Mouse (Mus musculus): Measurements from ENCODE around the gene Gprin1. TPM values are rescaled to one million over a fixed set of nuclear protein-coding genes. Genes with fewer than 3 reads are reported as not detected.
A peak's percentile ranks its signal among the peaks of the same experiment; 100 is the strongest.

Gprin1 gene
- polyA plus RNA-seq, 1 experiment, result not detected

GRCm38 (mm10) chr13:54746110-54746509, 3.6 kb downstream of the Gprin1 start:
- Histone ChIP-seq H3K27me3 (ENCODE audit: control insufficient read depth) (peaks cover 53% of the 10 kb centered on the region), H3K4me1 (ENCODE audit: control insufficient read depth) (no peaks in the 10 kb centered on the region), H3K9me3 (ENCODE audit: control insufficient read depth, low read length) (peaks cover 2% of the 10 kb centered on the region; the same call in 1 of the 2 replicates), H3K4me3 (replicated peaks) (no peak overlapping the region), H3K36me3 (ENCODE audit: control insufficient read depth) (no peaks in the 10 kb centered on the region)
- no peak for TF ChIP-seq TAL1 (IDR thresholded peaks at IDR 0.05; ENCODE audit: low read length)
- no peak for TF ChIP-seq GATA1 (IDR thresholded peaks at IDR 0.05; ENCODE audit: low read length)

DNA sequence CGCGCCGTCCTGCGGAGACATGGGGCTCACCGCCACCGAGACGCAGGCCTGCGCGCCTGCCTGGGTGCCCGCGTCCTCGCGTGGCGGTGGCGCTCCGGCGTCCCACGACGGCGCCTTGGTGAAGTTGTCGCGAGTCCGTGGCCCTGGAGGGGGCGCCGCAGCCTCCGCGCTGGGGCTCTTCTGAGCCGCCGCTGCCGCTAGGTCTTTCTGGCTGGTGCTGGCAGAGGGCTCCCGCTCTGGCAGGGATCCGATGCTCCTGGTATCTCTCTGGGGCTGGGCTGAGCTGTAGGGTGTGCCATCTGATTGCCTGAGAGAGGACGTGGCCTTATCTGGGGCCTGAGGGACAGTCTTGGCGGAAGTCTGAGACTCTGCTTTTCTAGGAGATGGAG, 11.5 kb downstream of the Gprin1 start:
- Histone ChIP-seq H3K36me3 (ENCODE audit: control insufficient read depth) (no peaks in the 10 kb centered on the region; the same call in 1 of the 2 replicates), H3K9me3 (ENCODE audit: control insufficient read depth, low read length) (no peaks in the 10 kb centered on the region), H3K4me3 (replicated peaks) (no peak overlapping the region), H3K27me3 (ENCODE audit: control insufficient read depth) (peaks cover 48% of the 10 kb centered on the region), H3K4me1 (ENCODE audit: control insufficient read depth) (no peaks in the 10 kb centered on the region)
- TF ChIP-seq GATA1 (IDR thresholded peaks at IDR 0.05; ENCODE audit: low read length) (no peak), TAL1 (IDR thresholded peaks at IDR 0.05; ENCODE audit: low read length) (no peak)

DNA sequence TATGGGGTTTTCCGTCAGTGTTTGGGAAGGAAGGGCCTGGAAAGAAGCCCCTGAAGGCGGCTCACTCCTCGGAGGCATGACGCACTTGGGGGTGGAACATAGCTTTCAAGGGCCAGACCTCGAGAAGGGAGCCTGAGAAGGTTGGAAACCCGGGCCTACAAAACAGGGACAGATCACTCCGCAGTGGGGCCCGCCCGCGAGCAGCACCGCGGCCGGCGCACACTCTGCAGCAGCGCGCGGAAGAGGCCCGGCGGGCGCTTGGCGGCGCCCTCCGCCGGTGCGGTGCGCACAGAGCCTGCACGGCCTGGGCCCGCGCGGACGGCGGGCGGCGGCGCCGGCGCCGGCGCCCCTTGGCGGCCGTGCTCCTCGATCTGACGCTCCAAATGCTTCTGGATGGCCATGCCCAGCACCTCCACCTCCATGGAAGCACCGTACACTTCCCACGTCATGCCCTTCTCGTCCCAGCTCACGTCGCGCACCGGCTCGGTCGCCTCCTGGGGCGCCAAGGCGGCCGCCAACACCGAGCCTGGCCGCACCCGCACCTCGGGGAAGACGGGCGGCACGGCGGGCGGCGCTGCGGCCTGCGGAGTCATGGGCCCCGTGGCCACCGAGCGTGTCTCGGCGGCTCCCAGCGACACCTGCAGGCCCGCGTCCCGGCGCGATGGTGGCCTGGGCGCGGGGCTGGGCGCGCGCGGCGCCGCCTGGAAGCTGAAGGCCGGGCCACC, 12.0 kb downstream of the Gprin1 start:
- no peak for TF ChIP-seq GATA1 (IDR thresholded peaks at IDR 0.05; ENCODE audit: low read length)
- no peak for TF ChIP-seq TAL1 (IDR thresholded peaks at IDR 0.05; ENCODE audit: low read length)
- H3K27me3 ChIP-seq (ENCODE audit: control insufficient read depth), result peaks cover 48% of the 10 kb centered on the region

GRCm38 (mm10) chr13:54736931-54737330, 12.7 kb downstream of the Gprin1 start:
- H3K9me3 ChIP-seq (ENCODE audit: control insufficient read depth, low read length), result no peaks in the 10 kb centered on the region
- TF ChIP-seq GATA1 (IDR thresholded peaks at IDR 0.05; ENCODE audit: low read length) (no peak), TAL1 (IDR thresholded peaks at IDR 0.05; ENCODE audit: low read length) (no peak)
- H3K4me3 ChIP-seq (replicated peaks), result no peak overlapping the region
- peaks cover 48% of the 10 kb centered on the region for H3K27me3 ChIP-seq (ENCODE audit: control insufficient read depth)
- H3K4me1 ChIP-seq (ENCODE audit: control insufficient read depth), result no peaks in the 10 kb centered on the region
- H3K36me3 ChIP-seq (ENCODE audit: control insufficient read depth), result no peaks in the 10 kb centered on the region; the same call in 1 of the 2 replicates

More for the DNA sequence above, 12.0 kb downstream of the Gprin1 start:
- Histone ChIP-seq H3K9me3 (ENCODE audit: control insufficient read depth, low read length) (no peaks in the 10 kb centered on the region), H3K4me1 (ENCODE audit: control insufficient read depth) (no peaks in the 10 kb centered on the region), H3K36me3 (ENCODE audit: control insufficient read depth) (no peaks in the 10 kb centered on the region; the same call in 1 of the 2 replicates), H3K4me3 (replicated peaks) (peak overlapping the region; percentile 17)

- TF ChIP-seq GATA1 (IDR thresholded peaks at IDR 0.05; ENCODE audit: low read length) (no peak), TAL1 (IDR thresholded peaks at IDR 0.05; ENCODE audit: low read length) (no peak)
- Histone ChIP-seq H3K36me3 (ENCODE audit: control insufficient read depth) (peaks cover 3% of the 10 kb centered on the region; the same call in 1 of the 2 replicates), H3K4me1 (ENCODE audit: control insufficient read depth) (no peaks in the 10 kb centered on the region), H3K27me3 (ENCODE audit: control insufficient read depth) (no peaks in the 10 kb centered on the region), H3K4me3 (replicated peaks) (no peak overlapping the region), H3K9me3 (ENCODE audit: control insufficient read depth, low read length) (peaks cover 11% of the 10 kb centered on the region)
Measured at GRCm38 (mm10) chr13:54726131-54726530, 23.5 kb downstream of the Gprin1 start.

GRCm38 (mm10) chr13:54723143-54723542, 26.5 kb downstream of the Gprin1 start:
- Histone ChIP-seq H3K4me3 (replicated peaks) (no peak overlapping the region), H3K9me3 (ENCODE audit: control insufficient read depth, low read length) (peaks cover 11% of the 10 kb centered on the region), H3K4me1 (ENCODE audit: control insufficient read depth) (no peaks in the 10 kb centered on the region), H3K36me3 (ENCODE audit: control insufficient read depth) (peaks cover 7% of the 10 kb centered on the region; the same call in 1 of the 2 replicates), H3K27me3 (ENCODE audit: control insufficient read depth) (no peaks in the 10 kb centered on the region)
- TF ChIP-seq GATA1 (IDR thresholded peaks at IDR 0.05; ENCODE audit: low read length) (no peak), TAL1 (IDR thresholded peaks at IDR 0.05; ENCODE audit: low read length) (no peak)

GRCm38 (mm10) chr13:54716916-54717315, 32.8 kb downstream of the Gprin1 start:
- H3K4me3 ChIP-seq (replicated peaks), result no peak overlapping the region
- TF ChIP-seq GATA1 (IDR thresholded peaks at IDR 0.05; ENCODE audit: low read length) (no peak), TAL1 (IDR thresholded peaks at IDR 0.05; ENCODE audit: low read length) (no peak)
- no peaks in the 10 kb centered on the region for H3K9me3 ChIP-seq (ENCODE audit: control insufficient read depth, low read length)
- H3K27me3 ChIP-seq (ENCODE audit: control insufficient read depth), result no peaks in the 10 kb centered on the region
- no peaks in the 10 kb centered on the region for H3K4me1 ChIP-seq (ENCODE audit: control insufficient read depth)
- H3K36me3 ChIP-seq (ENCODE audit: control insufficient read depth), result peaks cover 4% of the 10 kb centered on the region; the same call in 1 of the 2 replicates

GRCm38 (mm10) chr13:54714996-54715395, 34.7 kb downstream of the Gprin1 start:
- Histone ChIP-seq H3K36me3 (ENCODE audit: control insufficient read depth) (peaks cover 4% of the 10 kb centered on the region; the same call in 1 of the 2 replicates), H3K4me3 (replicated peaks) (no peak overlapping the region), H3K4me1 (ENCODE audit: control insufficient read depth) (no peaks in the 10 kb centered on the region), H3K27me3 (ENCODE audit: control insufficient read depth) (no peaks in the 10 kb centered on the region), H3K9me3 (ENCODE audit: control insufficient read depth, low read length) (peaks cover 7% of the 10 kb centered on the region)
- TF ChIP-seq TAL1 (IDR thresholded peaks at IDR 0.05; ENCODE audit: low read length) (no peak), GATA1 (IDR thresholded peaks at IDR 0.05; ENCODE audit: low read length) (no peak)

- Histone ChIP-seq H3K9me3 (ENCODE audit: control insufficient read depth, low read length) (peaks cover 7% of the 10 kb centered on the region), H3K4me3 (replicated peaks) (no peak overlapping the region), H3K27me3 (ENCODE audit: control insufficient read depth) (no peaks in the 10 kb centered on the region), H3K36me3 (ENCODE audit: control insufficient read depth) (peaks cover 4% of the 10 kb centered on the region; the same call in 1 of the 2 replicates), H3K4me1 (ENCODE audit: control insufficient read depth) (no peaks in the 10 kb centered on the region)
- TF ChIP-seq TAL1 (IDR thresholded peaks at IDR 0.05; ENCODE audit: low read length) (no peak), GATA1 (IDR thresholded peaks at IDR 0.05; ENCODE audit: low read length) (no peak)
Measured at GRCm38 (mm10) chr13:54714393-54714792, 35.3 kb downstream of the Gprin1 start.

Measured in erythroblast, embryonic 14.5 days (primary cell).